Mouse (Mus musculus) activated CD4-positive, CD25-positive, alpha-beta regulatory T cell, adult 4 months (primary cell): Measurements from ENCODE around the gene Ngrn. TPM values are rescaled to one million over a fixed set of nuclear protein-coding genes. Genes with fewer than 3 reads are reported as not detected.

ENCODE experiments used
- ATAC-seq: one replicate; pipeline ENCODE4 v1.8.0; 2017
- polyA plus RNA-seq, 2 experiments: library from polyadenylated mRNA; unstranded; fragments of 100-300 nt; shearing (Covaris generic); gene quantifications; one replicate each; pipeline ENCODE4 v1.2.1; 2017

Gene Ngrn
- polyA plus RNA-seq, 2 experiments from 2014 or later, result 26.9 to 28.4 TPM

DNA sequence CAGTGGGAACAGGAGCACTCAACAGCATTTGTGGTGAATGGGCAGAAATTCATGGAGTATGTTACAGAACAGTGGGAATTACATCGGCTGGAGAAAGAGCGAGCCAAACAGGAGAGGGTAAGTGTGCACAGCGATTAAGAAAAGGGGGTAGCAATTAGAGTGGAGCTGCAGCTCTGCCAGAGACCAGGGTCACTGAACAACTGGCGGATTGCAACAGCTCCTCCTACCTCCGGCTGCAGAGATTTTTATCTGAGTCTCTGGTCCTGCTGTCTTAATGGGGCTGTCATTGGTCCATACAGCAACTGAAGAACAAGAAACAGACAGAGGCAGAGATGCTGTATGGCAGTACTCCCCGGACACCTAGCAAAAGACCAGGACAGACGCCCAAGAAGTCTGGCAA is 49.8 kb downstream of the Ngrn start:
- ATAC-seq, result no peak

Other genes starting within 250 kb of the Ngrn start
- gene Zfp710, start 236.4 kb upstream of the Ngrn start, polyA plus RNA-seq, result 1 to 10 TPM; 4.2 to 4.6 TPM
- gene Idh2, start 145.8 kb upstream of the Ngrn start, polyA plus RNA-seq, result 10 to 100 TPM; 24.8 to 31.7 TPM
- 10 to 100 TPM; 16.5 to 26.1 TPM for gene Sema4b, start 74.4 kb upstream of the Ngrn start, polyA plus RNA-seq
- 100 to 1,000 TPM; 120 to 148 TPM for gene Cib1, start 28.4 kb upstream of the Ngrn start, polyA plus RNA-seq
- 1 to 10 TPM; 5.5 to 9.4 TPM for gene Gdpgp1, start 28.4 kb upstream of the Ngrn start, polyA plus RNA-seq
- under 1 TPM in 1 of 2 experiments, not detected in 1; 0.62 TPM for gene Ttll13, start 14.8 kb upstream of the Ngrn start, polyA plus RNA-seq
- gene Vps33b, start 8.4 kb downstream of the Ngrn start, polyA plus RNA-seq, result 10 to 100 TPM; 25.8 to 34.2 TPM
- 10 to 100 TPM; 49.3 to 56.0 TPM for gene Prc1, start 33.2 kb downstream of the Ngrn start, polyA plus RNA-seq
- gene Rccd1, start 63.2 kb downstream of the Ngrn start, polyA plus RNA-seq, result 1 to 10 TPM; 4.4 to 4.6 TPM
- 10 to 100 TPM; 31.9 to 45.2 TPM for gene Unc45a, start 79.8 kb downstream of the Ngrn start, polyA plus RNA-seq
- gene Hddc3, start 81.9 kb downstream of the Ngrn start, polyA plus RNA-seq, result 1 to 10 TPM; 8.6 to 9.0 TPM
- 10 to 100 TPM; 15.8 to 21.8 TPM for gene Man2a2, start 110.2 kb downstream of the Ngrn start, polyA plus RNA-seq
- gene Fes, start 126.7 kb downstream of the Ngrn start, polyA plus RNA-seq, result 1 to 10 TPM; 2.0 to 4.5 TPM
- gene Furin, start 144.2 kb downstream of the Ngrn start, polyA plus RNA-seq, result 10 to 100 TPM; 10.6 to 15.2 TPM